In the genomic region with DNA sequence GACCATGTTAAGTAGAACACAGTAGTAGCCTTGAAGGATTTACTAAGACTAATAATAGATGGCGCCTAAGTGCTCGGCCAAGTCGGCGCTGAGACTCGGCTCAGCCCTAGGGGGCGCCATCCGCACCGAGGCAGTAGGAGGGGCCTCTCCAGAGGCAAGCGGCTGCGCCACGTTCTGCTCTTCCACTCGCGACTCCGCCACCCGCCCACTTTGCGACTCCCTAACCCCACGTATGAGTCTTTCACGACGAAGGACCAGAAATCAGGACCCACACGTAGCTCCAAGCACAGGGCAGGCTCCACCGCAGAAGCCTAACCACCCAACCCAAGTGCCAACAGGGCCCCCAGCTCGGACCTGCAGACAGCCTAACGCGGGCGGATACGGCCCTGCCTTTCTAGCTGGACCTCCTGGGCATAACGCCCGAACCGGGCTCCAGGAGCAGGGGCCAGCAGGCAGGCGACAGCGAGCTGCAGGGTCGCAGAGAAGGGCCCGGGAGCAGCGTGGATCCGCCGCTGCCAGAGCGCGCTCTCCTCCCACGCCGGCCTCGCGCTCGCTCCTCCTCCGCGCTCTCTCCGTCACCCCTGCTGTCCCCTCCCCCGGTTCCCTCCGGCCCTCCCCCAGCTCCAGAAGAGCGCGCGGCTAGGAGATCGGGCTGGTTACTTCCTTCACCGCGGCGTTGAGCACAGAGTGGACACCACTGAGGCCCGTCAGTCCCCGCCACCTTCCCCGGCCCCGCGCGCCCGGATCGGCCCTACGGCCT, we compare ENCODE assay signal across 8 mouse cellular contexts. TPM values are rescaled to one million over a fixed set of nuclear protein-coding genes. Genes with fewer than 3 reads are reported as not detected.
DNase-seq lines count a peak whose midpoint lies in the region; ATAC-seq and TF ChIP-seq lines count a peak whose summit lies in the region.

Ets2 (plus strand) TSS at position 274 of the 760 bp plus-strand sequence.

- ATAC-seq in Patski, result peak; percentile 82
- ATAC-seq in hindbrain, embryonic 14.5 days (ENCODE audit: low FRiP score), result peak; percentile 93

- peak within 1 kb of the TSS; percentile 87 for H3K27ac ChIP-seq in hindbrain, embryonic 14.5 days

- H3K9me3 ChIP-seq in hindbrain, embryonic 14.5 days (ENCODE audit: control insufficient read depth, low read length), result no peaks in the 10 kb centered on the region

- peaks cover 16% of the 10 kb centered on the region for H3K4me1 ChIP-seq in hindbrain, embryonic 14.5 days (replicated peaks; ENCODE audit: control insufficient read depth, insufficient read depth, low read length)

- CTCF ChIA-PET in Patski (lab: Charles Lee), result interaction anchor here (0.8 to 0.9 kb wide), 3 partner anchors 11 to 106 kb away, joined by 3 to 5 read pairs (median 3); no protein-coding TSS in a partner anchor

- peak within 1 kb of the TSS; percentile 77 for H3K4me3 ChIP-seq in hindbrain, embryonic 14.5 days (replicated peaks; ENCODE audit: low read length)

- DNase-seq in Patski (ENCODE audit: low read depth, low spot score), result peak; percentile 44
- DNase-seq in cerebellum, postnatal 14 days, result peak; percentile 95 to 96
- DNase-seq in frontal cortex, postnatal 25 days (ENCODE audit: low spot score in 2 of 2), result peak; percentile 81 to 87
- peak; percentile 87 for DNase-seq in hindbrain, embryonic 14.5 days (ENCODE audit: low spot score)
- DNase-seq in layer of hippocampus, postnatal 36 days, result peak; percentile 87
- DNase-seq in lung, postnatal 36 days, result peak; percentile 94
- DNase-seq in retina, postnatal 1 day, result peak; percentile 92
- peak; percentile 87 for DNase-seq in urinary bladder, adult 18-20 months (ENCODE audit: low spot score in 2 of 2)

- no peaks in the 10 kb centered on the region for H3K27me3 ChIP-seq in Patski
- no peaks in the 10 kb centered on the region for H3K27me3 ChIP-seq in hindbrain, embryonic 14.5 days (ENCODE audit: control insufficient read depth, insufficient read depth, low read length)

- POLR2A ChIA-PET in Patski (lab: Charles Lee), result interaction anchor here (1.0 to 1.8 kb wide), 3 partner anchors 13 to 92 kb away, joined by 3 to 4 read pairs (median 3); no protein-coding TSS in a partner anchor

- peak within 1 kb of the TSS; percentile 94 for H3K4me2 ChIP-seq in hindbrain, embryonic 14.5 days (replicated peaks)

- under 1% methylated on average over 56 of the region's 64 CpGs for WGBS in hindbrain, embryonic 14.5 days

- TF ChIP-seq CTCF in Patski (IDR thresholded peaks at IDR 0.05), result no peak

- no peaks in the 10 kb centered on the region; the same call in 1 of the 2 replicates for H3K36me3 ChIP-seq in hindbrain, embryonic 14.5 days (replicated peaks; ENCODE audit: control insufficient read depth, insufficient read depth)

- in situ Hi-C loops in Patski (cut with MboI; ENCODE audit: low pct_unique_long_range_greater_than_20kb), result no loop called here

- peak within 1 kb of the TSS; percentile 97 for H3K9ac ChIP-seq in hindbrain, embryonic 14.5 days

RNA-seq across cellular contexts. Expression of gene Ets2, which starts in this region (rescaled TPM):
- 37.0 TPM for polyA plus RNA-seq in Patski (2021)
- polyA plus RNA-seq in hindbrain, embryonic 14.5 days (2014; fragmentation: Nextera tagmentation; extraction: Ambion mirVana), result 20.6 and 23.7 TPM in 2 replicates
- 10 to 100 TPM; 72.7 to 75.3 TPM for total RNA-seq in layer of hippocampus, postnatal 36 days (2021)

Comparison
In these comparisons a context has a peak if more than half of its experiments do, and no peak if none do; other contexts are left out.
1. Peak in every context shown above with its lines: DNase-seq, ATAC-seq, H3K4me3 ChIP-seq and H3K27ac ChIP-seq.
2. DNase-seq: peak in every context shown above with its lines; median percentile 96 in cerebellum, postnatal 14 days; 94 in lung, postnatal 36 days; 92 in retina, postnatal 1 day; 87 in hindbrain, embryonic 14.5 days; 87 in layer of hippocampus, postnatal 36 days; 87 in urinary bladder, adult 18-20 months; 84 in frontal cortex, postnatal 25 days; 44 in Patski.